Mouse (Mus musculus) mammary gland, adult 2 months (tissue): ENCODE results near the gene Anxa9. TPM values are rescaled to one million over a fixed set of nuclear protein-coding genes. Genes with fewer than 3 reads are reported as not detected.

Experiments used
- polyA plus RNA-seq: library from polyadenylated mRNA; depleted of rRNA; stranded (reverse); fragments of >200 nt; gene quantifications from 2 replicates; pipeline ENCODE4 v1.2.3, GENCODE M21; 2012; ENCODE audit warnings: low replicate concordance; rRNA removed

The Anxa9 gene
- polyA plus RNA-seq = 3.0 and 7.5 TPM in 2 replicates

DNA sequence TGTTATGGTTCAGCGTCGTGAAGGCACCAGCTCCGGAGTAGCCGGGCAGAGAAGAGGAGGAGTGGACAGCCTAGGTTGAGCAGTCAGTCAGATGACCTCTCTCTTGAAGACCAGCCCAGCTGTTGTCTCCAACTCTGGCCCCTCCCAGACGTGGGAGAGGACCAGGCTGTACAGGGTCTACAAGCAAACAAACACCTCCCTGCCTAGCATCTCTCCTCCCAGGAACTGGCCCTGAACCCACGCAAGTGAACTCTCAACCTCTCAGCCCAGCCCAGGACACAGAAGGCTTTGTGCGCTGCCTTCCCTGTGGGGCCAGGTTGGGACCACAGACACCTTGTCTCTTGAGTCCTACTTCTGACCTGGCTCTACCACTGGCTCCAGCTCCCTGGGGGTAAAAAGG, at the start of gene Anxa9:
Gene Anxa9, minus strand, starts transcription at position 77 of the 400 bp plus-strand sequence.

DNA sequence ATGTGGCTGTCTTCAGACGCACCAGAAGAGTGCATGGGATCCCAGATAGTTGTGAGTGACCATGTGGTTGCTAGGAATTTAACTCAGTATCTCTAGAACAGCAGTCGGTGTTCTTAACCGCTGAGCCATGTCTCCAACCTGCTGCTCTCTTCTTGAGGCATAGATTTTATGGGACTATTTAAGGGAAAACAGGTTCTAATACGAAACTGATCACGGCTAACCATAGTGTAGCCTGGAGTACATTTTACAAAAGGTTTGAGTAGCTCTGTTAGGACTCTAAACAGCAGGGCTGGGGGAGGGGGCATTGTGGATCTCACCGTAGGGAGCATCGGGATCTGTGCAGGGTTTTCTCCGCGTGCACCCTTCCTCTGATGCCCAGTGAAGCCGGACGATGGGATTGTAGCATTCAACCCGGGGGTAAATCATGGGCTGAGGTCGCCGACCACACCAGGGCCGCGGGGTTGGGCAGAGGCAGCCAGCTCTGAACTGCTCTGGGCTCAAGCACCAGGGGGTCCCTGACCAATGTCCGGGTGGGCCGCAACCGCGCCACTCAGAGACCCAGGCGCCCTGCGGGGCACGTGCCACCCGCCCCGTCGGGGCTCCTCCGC, 7.6 kb upstream of the Anxa9 start, which contains the start of gene Cers2:
Gene Cers2, plus strand, starts transcription at position 306 of the 608 bp plus-strand sequence.

DNA sequence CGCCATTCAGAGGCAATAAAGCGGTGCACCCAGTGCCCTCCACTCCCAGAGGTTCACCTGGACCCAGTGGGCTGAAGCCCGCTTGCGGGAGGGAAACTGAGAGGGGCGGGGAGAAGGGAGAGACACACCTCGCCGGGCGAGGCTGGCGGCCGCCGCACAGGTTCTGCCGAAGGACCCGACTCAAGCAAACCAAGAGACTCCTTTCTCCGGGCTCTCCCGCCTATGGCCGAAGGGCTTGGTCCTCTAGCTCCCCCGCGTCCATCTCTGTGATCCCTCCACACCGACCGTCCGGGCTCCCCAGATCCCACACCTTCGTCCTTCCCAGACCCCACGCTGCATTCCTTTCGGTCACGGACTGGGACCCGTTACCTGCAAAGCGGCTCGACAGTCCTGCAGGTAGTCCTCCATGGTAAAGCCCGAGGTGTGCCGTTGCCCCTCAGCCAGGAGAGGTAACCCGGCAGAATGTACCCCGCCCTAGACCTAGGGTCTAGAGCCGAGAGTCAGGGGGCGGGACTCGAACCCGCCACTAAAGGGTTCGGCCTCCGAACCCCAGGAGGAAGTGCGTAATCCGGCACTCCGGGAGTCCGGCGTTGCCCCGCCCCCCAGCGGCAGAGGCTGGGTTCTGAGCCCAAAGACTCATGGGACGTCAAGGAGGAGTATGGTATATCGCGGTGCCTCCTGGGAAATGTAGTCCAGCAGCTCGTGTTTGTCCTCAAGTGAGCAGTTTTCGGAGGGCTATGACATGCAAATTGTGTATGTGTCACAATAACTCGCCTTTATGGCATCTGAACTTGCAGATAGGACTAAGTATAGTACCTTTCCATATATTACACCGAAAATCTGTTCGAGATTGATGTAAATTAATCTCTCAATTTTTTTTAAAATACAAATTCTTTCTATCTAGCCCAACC, 25.5 kb downstream of the Anxa9 start, which contains the start of the genes Mindy1 and Prune1:
Gene Mindy1, plus strand, starts transcription at position 130 of the 911 bp plus-strand sequence.
Gene Prune1, minus strand, starts transcription at position 861 of the 911 bp plus-strand sequence.

DNA sequence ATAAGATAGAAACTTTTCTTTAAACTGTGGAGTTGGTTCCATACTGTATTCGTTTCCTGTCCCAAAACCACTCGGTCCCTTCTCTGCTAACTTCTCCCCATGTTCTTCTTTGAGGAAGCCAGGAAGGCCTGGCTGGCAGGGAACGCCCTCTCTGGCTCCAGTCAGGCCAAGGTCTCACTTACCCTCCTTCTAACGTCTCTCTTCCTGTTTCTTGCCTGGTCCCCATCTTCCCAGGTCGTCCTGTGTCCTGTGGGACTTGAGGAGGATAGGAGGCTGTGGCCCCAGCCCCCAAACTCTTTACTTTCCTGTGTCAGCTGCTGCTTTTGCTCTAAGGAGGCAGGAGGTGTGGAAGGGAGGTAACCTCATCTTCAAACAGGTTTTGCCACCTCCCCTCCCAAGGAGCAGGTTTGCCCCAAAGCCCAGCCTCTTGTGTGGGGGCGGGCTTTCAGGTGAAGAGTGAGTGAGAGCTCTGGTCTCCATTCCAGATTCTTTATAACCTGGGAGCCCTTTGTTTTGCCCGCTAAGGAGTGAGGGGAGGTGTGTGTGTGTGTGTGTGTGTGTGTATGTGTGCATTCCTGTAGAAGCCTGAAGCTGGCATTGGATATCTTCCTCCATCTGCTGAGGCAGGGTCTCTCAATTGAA, 56.1 kb downstream of the Anxa9 start, which contains the start of gene Bnipl:
Gene Bnipl, minus strand, starts transcription at position 411 of the 642 bp plus-strand sequence.

Other genes starting within 250 kb of the Anxa9 start
- 16.6 and 31.0 TPM in 2 replicates for gene Pip5k1a, start 200.2 kb downstream of the Anxa9 start, polyA plus RNA-seq
- gene Vps72, start 196.2 kb downstream of the Anxa9 start, polyA plus RNA-seq = 59.2 and 69.5 TPM in 2 replicates
- 0.29 and 95.0 TPM in 2 replicates for gene Tmod4, start 182.7 kb downstream of the Anxa9 start, polyA plus RNA-seq
- 33.2 and 59.5 TPM in 2 replicates for gene Scnm1, start 173.2 kb downstream of the Anxa9 start, polyA plus RNA-seq
- 5.5 and 9.7 TPM in 2 replicates for gene Lysmd1, start 173.1 kb downstream of the Anxa9 start, polyA plus RNA-seq
- 44.7 and 78.5 TPM in 2 replicates for gene Tnfaip8l2, start 164.8 kb downstream of the Anxa9 start, polyA plus RNA-seq
- 36.1 and 54.1 TPM in 2 replicates for gene Sema6c, start 146.7 kb downstream of the Anxa9 start, polyA plus RNA-seq
- 10.1 and 18.0 TPM in 2 replicates for gene Gabpb2, start 89.3 kb downstream of the Anxa9 start, polyA plus RNA-seq
- gene Cdc42se1, start 78.4 kb downstream of the Anxa9 start, polyA plus RNA-seq = 75.4 and 77.4 TPM in 2 replicates
- gene Mllt11, start 75.0 kb downstream of the Anxa9 start, polyA plus RNA-seq = 15.6 and 32.3 TPM in 2 replicates
- gene Gm128, start 65.6 kb downstream of the Anxa9 start, polyA plus RNA-seq = 0.38 and 0.46 TPM in 2 replicates
- 1.2 and 2.4 TPM in 2 replicates for gene Bnipl, start 56.0 kb downstream of the Anxa9 start, polyA plus RNA-seq
- 96.5 and 107 TPM in 2 replicates for gene Mindy1, start 25.8 kb downstream of the Anxa9 start, polyA plus RNA-seq
- gene Prune1, start 25.1 kb downstream of the Anxa9 start, polyA plus RNA-seq = 14.0 and 42.8 TPM in 2 replicates
- 86.4 and 142 TPM in 2 replicates for gene Cers2, start 7.6 kb upstream of the Anxa9 start, polyA plus RNA-seq
- gene Setdb1, start 50.0 kb upstream of the Anxa9 start, polyA plus RNA-seq = 10.2 and 20.4 TPM in 2 replicates
- gene 4930558C23Rik, start 95.7 kb upstream of the Anxa9 start, polyA plus RNA-seq = not detected in 2 replicates
- gene Arnt, start 127.2 kb upstream of the Anxa9 start, polyA plus RNA-seq = 44.8 and 49.7 TPM in 2 replicates
- gene Ctsk, start 192.1 kb upstream of the Anxa9 start, polyA plus RNA-seq = 25.3 and 52.6 TPM in 2 replicates
- 38.3 and 57.6 TPM in 2 replicates for gene Ctss, start 219.6 kb upstream of the Anxa9 start, polyA plus RNA-seq